Mouse (Mus musculus) adrenal gland, adult 18-20 months (tissue): ENCODE data around the gene Zfp62. TPM values are rescaled to one million over a fixed set of nuclear protein-coding genes. Genes with fewer than 3 reads are reported as not detected.

ENCODE experiments used
- DNase-seq, 2 experiments: peaks; one replicate each; pipeline ENCODE4 v3.0.0; 2021 to 2022; ENCODE audit warnings: low spot score in 2 of 2
- total RNA-seq, 2 experiments: library from RNA; stranded (reverse); gene quantifications; 1 replicate in 1 of 2; 2 replicates in 1 of 2; pipeline ENCODE4 v1.2.3; 2021

Gene Zfp62
- total RNA-seq, 2 experiments from 2014 or later = 27.0 to 34.6 TPM

DNA sequence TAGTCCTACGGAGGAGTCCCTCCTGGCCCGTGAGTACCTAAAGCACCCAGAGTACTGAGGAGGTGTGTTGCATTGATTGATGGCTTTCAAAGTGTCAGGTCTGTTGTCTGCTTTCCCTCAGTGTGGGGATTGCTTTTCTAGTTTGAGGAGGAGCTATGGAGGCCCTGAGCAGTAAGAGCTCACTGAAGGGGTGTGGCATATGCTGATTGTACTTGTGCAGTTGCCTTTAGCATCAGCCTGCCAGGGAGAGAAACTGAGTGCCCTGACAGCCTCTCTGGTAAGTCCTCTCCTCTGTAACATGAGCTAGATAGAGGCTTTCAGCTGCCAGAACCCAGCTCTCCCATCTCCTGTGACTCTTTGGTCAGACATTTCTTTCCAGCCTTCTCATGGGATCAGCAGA, 44.2 kb downstream of the Zfp62 start:
- no peak for DNase-seq

DNA sequence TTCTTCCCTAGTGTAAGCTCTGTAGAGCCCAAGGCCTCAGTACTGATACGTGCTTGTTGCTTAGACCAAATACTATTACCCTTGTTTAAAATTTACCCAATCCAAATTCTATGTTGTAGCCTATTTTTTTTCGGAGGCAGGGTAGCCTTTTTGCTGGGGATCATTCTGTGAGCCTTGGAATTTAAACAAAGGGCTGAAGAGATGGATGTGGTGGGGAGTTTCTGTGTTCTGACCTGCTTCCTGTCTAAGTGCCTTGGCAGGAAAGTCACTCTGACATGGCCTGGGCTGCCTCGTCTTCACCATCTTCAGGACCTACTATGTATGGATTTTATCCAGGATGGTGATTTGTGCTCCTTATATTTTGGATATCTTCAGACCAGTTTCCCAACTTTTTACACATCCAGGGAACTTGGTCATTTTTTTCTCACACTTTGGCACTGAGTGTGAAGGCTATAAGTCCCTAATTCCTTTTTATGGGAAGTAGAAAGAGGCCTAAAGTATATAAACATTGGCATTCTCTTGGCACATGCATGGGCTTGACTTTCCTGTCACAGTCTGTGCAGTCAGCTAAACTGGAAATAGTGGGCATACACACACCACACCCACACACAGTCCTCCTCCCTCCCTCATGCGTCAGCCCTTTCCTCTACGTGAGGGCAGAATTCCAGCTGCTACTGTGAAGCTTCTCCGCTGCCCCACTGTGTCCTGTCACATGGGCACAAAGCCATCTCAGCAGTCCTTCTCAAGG, 45.3 kb downstream of the Zfp62 start:
- peak in 1 of 2 experiments; percentile 45 for DNase-seq

DNA sequence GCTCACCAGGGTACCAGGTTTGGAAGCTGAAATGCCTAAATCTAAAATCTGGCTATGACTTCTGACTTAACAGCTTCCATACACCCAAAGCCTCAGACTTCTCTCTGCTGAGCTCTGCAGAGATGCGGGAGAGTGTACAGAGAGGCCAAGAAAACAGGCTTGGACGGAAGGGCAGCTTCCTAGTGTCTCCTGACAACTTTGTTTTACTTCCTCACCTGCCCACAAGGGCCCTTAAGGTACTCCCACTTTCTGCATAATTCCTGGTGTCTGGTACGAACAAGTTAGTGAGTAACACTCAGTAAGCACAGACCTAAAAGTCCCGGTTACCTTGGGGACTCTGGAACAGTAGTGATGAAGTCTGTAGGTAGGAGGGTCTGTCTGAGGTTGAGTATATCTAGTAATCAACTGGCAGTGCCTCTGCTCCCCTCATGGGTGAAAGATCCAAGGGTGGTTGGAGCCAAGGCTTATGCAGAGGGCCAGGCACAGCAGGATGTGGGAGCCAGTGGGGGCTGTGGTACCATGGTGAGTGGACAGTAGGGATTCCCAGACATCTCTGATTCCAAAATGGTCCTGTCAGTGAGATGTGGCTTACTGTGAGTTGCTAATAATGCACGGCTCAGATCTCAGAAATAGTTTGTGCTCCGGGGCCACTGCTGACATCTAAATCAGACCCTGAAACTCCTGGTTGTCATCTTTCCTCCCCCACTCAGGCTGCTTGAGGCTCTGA, 46.0 kb downstream of the Zfp62 start:
- no peak for DNase-seq

DNA sequence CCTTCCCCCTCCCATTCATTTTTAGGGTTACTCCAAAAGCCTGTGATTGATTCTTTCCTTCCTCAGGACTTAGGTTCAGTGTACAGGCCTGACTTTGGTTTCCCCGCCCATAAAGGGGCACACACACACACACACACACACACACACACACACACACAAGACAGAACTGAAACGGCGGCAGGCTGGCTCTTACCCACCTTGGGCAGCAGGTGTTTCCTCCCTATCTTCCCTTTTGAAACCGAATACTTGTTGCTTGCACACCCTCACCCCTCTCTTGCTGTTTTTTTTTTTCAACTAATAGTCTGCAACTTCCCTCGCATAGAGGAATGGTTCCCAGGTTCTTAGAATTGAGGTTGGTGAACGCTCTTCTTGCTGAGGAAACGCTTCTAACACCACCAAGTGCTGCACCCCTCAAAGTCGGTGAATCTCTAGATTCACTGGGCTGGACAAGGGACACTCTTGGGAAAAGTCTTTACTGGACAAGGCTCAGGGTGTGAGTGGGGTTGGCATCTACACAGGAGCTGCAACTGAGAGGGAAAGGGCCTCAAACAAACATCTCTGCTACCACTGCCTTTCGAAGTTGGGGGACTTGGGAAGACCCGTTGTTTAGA, 46.8 kb downstream of the Zfp62 start:
- DNase-seq = no peak

DNA sequence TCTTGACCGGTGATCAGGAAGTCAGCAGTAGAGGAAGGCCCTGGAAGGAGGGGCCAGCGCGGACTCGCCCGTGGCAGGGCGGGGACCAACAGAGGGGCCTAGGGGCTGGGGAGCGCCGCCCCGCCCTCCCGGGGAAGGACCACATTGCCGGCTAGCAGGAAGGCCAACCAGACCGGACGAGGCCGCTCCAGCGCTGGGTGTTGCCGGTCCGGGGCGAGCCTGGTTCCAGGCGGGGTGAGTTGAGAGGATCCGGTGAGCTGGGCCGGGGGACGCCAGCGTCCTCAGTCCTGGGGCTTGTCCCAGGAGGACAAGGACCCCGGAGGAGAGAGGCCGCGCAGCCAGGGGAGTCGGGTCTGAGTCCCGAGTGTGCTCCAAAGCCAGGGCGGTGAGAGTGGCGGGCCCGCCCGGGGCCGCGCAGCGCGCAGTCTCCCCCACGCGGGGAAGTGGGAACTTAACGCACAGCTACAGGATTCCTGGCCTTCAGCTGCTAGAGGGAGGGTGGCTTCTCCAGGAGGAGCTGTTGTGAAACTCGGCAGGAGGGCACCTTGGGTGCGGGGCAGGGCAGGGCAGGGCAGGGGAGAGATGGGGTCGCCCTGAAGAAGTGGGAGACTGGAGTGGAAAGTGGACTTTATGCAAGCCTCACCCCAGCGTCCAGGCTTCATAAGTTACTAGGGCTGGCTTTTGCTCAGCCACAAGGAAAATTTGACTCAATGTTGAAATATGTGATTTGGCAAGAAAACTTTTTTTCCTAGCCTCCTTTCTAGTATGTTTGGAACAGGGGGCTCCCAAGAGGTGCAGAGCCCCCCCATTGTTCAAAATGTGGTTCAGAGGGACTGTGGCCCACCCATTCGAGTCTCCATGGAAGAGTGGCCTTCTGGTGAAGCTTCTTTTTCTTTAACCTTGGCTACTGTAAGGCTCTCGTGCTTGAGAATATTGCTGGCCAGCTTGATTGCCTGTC, 47.6 kb downstream of the Zfp62 start:
- DNase-seq = peak; percentile 92 to 95

DNA sequence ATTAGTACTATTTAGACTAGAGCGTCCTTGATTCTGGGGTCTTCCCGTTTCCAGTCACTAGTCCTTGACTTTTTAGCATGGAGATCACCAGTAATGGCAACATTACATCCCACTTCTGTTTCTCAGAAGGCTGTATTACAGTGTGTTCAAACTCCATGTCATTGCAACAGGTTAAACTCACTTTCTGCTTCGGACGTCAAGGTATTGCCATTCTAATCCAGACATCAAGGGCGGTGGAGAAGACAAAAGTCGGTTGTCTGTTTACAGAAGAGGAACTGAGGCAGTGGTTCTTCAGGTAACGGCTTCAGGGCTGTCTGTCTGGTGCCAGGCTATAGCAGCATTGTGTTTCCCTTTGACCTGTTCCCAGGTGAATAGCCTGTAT, 48.3 kb downstream of the Zfp62 start:
- DNase-seq = no peak

DNA sequence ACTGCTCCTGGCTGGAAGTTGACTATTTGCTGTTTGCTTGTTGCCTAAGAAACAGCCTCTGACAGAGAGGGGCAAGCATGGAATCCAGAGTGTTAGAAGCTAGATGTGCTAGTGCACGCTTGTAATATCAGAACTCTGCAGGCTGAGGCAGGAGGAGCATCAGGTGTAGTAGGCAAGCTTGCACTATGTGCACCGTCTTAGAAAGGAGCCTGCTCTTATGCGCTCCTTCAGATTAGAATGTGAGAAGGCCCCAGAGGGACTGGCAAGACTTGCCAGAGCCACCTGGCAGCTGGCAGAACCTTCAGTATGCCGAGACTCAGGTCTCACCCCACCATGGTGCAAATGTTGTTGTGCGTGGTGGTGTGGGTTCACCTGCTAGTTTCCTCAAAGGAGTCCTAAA, 49.0 kb downstream of the Zfp62 start:
- DNase-seq = no peak

DNA sequence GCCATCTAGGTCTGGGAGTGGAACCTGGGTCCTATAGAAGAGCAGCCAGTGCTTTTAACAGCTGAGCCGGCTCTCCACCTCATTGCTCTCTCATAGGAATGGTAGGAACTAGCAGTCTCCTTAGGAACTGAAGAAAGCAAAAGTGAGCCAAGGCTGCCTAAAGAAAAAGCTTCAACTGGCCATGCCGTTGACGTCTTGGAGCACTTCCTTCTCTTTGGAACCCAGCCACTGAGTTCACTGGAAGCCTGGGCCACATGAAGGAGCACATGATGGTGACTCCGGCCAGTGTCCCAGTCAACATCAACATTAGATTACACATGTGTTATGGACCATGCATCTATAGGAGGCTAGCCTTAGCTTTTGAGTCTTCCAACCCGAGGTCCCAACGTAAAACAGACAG, 49.9 kb downstream of the Zfp62 start:
- no peak for DNase-seq

DNA sequence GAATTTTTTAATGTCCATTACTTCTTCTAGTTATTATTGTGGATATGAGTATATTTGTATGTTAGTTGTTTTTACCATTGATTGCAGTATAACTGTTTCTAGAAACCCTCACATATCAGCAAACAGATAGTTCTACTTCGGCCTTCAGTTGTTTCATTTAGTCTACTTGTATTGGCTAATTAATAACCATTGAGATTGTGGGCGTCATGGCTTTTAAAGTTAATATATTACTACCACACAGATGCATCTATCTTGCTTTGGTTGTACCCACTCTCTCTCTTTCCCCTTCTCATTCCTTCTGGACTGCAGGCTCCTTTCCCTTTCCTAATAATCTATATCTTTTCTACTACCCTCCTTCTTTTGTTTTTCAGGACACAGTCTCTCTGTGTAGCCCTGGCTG, 56.2 kb downstream of the Zfp62 start:
- DNase-seq = no peak

DNA sequence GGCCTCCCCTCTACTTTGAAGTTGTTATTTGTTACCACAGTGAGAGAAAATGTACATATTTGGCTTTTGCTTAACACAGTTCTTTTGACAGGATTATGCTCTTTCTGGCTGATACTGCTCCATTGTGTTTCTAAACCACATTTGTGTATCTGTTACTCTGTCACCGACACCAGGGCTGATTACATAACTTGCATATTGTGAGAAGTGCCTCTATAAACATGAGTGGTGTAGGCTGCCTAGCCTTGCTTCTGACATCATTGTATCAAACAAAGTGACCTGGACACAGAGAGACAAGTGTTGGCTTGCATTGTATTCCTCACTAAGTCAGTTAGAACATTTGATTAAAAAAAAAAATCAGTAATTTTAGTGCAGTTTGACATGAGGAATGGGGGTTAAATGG, 56.7 kb downstream of the Zfp62 start:
- DNase-seq = no peak

DNA sequence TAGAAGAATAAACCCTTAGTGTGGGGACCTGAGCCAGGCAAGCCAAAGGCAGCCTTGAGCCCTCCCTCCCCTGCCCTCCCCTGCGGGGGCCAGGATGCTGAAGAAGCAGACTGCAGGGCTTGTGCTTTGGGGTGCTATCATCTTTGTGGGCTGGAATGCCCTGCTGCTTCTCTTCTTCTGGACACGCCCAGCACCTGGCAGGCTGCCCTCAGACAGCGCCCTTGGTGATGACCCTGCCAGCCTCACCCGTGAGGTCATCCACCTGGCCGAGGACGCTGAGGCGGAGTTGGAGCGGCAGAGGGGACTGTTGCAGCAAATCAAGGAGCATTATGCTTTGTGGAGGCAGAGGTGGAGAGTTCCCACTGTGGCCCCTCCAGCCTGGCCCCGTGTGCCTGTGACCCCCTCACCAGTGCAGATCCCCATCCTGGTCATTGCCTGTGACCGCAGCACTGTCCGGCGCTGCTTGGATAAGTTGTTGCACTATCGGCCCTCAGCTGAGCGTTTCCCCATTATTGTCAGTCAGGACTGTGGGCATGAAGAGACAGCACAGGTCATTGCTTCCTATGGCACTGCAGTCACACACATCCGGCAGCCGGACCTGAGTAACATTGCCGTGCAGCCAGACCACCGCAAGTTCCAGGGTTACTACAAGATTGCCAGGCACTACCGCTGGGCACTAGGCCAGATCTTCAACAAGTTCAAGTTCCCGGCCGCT, 57.7 kb downstream of the Zfp62 start:
- peak; percentile 69 to 80 for DNase-seq

DNA sequence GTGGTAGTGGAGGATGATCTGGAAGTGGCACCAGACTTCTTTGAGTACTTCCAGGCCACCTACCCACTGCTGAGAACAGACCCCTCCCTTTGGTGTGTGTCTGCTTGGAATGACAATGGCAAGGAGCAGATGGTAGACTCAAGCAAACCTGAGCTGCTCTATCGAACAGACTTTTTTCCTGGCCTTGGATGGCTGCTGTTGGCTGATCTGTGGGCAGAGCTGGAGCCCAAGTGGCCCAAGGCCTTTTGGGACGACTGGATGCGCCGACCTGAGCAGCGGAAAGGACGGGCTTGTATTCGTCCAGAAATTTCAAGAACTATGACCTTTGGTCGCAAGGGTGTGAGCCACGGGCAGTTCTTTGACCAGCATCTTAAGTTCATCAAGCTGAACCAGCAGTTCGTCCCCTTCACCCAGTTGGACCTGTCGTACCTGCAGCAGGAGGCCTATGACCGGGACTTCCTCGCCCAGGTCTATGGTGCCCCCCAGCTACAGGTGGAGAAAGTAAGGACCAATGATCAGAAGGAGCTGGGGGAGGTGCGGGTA, 58.3 kb downstream of the Zfp62 start:
- DNase-seq = no peak

DNA sequence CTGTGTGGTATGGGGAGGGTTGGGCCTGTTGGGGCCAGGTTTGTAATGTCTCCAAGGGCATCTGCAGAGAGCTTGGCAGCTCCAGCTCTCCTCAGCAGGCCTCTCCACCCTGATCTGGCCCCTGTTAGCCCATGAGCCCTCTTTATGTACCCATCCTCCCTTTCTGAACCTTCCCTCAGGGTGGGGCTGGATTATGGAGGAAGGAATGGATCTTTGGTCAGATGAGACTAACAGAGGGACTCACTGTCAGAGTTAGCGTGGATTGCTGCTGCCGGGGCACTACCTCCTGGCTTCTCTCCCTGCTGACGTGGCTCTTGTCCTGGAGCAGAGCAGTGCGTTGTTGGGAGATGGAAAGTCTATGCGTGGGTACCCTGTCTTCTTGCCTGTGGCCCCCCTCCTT, 59.2 kb downstream of the Zfp62 start:
- DNase-seq = no peak

DNA sequence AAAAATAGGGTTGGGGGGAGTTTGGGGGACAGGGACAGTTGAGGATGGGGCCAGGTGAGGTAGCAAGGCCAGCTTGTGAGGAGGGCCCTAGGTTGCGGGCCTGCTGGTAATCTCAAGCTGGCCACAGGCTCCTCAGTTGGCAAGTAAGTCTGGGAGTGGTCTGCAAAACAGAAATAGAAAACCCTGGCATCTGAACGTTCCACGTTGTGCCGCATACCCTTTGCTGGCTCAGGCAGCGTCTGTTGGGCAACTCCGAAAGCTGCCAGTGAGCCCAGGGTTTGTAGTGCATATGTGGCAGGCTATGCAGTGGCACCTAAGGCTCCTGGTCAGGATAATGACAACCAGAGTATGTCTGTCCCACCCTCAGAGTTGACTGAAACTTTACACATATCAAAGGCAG, 60.1 kb downstream of the Zfp62 start:
- no peak for DNase-seq

DNA sequence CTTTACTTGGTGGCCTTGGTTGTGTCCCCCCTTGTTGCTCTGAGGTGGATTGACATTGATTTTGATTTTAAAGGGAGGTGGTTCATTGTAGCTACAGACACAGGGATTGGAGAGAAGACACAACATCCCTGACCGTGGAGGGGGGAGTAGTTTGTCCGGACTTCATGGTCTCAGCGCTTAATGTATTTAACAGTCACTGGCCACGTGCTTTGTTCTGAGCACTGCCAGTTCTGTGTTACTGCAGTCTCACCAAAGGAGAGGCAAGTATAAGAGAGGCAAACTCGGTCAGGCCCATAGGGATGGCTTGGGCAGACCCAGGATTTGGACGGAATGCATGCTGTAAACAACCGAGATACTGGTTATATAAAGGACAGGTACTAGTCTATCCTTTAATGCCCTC, 61.0 kb downstream of the Zfp62 start:
- no peak for DNase-seq

DNA sequence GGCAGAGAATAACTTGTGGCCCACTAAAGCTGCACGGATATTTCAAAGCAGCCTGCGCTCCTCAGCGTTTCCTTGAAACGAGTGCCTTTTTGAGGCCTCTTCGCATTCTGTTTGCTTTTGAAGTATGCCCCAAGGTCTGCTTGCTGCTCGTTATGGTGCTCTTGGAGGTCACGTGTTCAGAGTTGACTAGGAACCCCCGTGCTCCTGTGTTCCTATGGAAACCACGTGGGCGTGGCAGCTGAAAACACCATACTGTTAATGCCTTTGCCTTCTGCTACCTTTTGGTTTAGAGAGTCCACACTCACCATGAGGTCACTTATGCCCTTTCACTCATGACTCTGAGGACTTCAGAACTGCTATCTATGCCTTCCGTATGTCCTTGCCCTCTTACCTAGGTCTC, 61.5 kb downstream of the Zfp62 start:
- no peak for DNase-seq

DNA sequence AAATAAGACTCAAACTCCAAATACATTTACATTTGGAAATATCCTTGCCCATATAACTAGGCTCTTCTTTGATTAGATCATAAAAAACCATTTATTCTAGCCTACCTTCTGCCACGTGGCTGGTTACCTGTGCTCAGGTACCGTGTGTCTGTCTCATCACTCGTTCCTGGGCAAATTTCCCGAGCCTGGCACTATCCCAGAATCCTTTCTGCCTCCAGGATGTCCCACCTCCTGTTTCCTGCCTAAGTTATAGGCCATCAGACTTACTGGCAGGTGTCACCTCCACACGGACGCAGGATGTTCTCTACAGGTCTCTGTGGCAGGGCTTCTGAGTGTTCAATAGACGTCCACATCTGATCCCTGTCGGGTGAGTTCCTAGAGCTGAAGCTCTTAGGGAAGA, 62.0 kb downstream of the Zfp62 start:
- no peak for DNase-seq

DNA sequence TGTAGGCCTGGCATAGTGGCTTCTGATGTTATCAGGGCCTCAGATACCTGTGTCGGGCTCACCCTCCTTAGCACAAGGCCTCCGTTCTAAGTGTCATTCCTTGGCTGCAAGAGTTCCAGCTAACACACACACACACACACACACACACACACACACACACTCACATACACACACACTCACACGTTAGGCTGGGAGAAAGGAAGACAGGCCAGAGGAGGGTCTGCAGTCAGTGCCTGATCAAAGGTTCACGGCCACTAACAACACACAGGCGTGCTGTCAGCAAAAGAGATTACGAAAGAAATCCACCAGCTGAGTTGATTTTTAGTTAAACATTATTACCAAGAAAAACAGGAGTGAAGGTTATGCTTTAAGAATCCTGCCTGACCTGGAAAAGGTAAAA, 63.6 kb downstream of the Zfp62 start:
- no peak for DNase-seq

DNA sequence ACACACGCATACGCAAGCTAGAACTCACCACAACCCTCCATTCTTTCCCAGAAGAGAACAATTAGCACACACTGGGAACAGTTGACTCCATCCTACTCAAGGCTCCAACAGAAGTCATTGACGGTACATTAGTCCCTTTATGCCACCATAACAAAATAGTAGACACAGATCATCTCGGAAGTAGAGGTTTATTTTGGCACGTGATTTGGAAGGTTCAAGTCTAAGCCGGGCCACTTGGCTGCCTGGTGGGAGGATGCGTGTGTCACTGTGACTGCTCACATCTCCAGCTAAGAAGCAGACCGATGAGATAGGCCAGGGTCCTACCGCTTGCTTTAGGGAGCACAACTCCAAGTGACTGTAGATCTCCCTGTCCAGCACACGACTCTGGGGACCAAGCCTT, 64.2 kb downstream of the Zfp62 start:
- no peak for DNase-seq

DNA sequence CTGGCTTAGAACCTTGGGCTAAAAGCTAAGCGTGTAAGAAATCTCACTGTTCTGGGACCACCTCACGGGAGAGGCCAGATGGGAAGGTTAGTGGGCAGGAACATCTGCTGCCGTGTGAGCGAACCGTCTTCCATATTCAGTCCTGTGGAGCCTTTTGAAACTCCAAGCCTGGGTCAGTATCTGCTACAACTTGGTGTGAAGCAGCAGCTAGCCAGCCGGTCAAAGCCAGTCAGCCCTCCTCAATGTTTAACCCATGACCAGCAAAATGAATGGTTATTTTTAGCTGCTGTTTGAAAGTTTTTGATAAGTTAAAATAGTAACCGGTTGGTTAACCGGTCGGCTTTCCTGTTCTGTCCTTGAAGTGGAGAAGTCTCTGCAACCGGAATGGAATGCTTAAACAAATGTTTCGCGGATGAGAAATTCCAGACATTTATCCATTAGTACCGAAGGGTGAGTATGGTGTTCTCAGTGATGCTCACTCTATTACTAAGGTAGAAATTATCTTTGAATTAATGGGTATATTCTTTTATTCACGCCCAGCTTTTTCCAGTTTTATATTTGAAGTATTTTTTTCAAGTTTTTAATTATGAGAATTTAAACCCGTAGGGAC, 65.0 kb downstream of the Zfp62 start:
- no peak for DNase-seq
